Mouse (Mus musculus) thymus, adult 2 months (tissue): ENCODE measurements around the gene Zc3h7a.
A peak's percentile ranks its signal among the peaks of the same experiment; 100 is the strongest.

Source experiments
- CTCF ChIP-seq: fragments of 200-500 bp; IDR thresholded peaks from 2 replicates; pipeline ENCODE4 v1.5.1; 2012; ENCODE audit warnings: mild to moderate bottlenecking, control low read depth, low read length, moderate library complexity, borderline replicate concordance; ENCODE audit not compliant: control insufficient read depth, poor library complexity, insufficient read depth; ENCODE audit errors: extremely low read depth
- POLR2A ChIP-seq: fragments of 200-500 bp; IDR thresholded peaks from 2 replicates; pipeline ENCODE4 v1.6.1; 2012; ENCODE audit warnings: mild to moderate bottlenecking, low read length, control low read depth, moderate library complexity; ENCODE audit not compliant: control insufficient read depth, poor library complexity, insufficient read depth; ENCODE audit errors: extremely low read depth

DNA sequence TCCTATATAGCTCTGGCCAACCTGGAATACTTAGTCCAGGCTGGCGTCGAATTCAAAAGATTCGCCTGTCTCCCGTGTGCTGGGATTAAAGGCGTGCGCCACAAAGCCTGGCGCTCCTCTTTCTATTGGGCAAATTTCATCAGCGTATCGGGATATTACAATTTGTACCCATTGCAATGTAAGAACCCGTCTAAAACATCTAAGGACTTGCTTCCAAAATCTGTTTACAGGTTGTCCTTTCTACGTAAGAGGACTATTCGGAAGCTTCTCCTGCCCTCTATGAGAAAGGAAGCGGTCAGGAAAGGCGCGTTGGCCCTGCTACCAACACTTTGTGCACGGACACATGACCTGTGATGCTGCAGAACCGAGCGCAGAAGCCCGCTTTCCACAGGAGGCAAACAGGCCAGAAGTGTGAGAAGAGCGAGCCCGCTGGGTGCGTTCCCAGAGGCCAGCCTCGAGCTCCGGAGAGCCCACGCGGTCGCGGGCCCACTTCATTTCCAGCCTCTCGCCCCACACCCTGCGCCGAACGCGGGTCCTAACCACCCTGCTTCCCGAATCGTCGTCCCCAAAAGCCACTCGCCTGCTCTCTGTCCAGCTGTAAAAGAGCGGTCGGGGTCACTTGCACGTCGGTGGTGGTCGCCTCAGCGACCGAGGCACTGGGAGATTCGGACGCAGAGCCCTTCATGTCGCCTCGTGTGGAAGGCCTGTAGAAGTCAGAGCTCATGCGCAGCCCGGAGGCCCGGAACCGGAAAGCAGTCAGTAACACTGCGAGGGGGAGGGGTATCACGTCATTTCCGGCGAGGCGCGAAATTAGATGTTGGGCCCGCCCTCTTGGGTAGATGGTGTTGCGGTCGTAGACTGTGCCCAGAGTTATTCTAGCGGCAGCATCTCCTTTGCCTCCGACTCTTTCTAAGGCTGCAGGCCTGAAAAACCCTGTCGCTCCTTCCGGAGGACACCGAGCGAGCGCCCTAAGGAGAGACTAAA, 26.7 kb upstream of the Zc3h7a start, which contains the start of gene Rsl1d1:
- TF ChIP-seq CTCF (peak; percentile 9; the same call in 1 of the 2 replicates), POLR2A (peak; percentile 69; the same call in 1 of the 2 replicates)
